Mouse (Mus musculus): Measurements from ENCODE around the gene Rcl1. TPM values are rescaled to one million over a fixed set of nuclear protein-coding genes. Genes with fewer than 3 reads are reported as not detected.
A peak's percentile ranks its signal among the peaks of the same experiment; 100 is the strongest.

Gene Rcl1
- polyA plus RNA-seq (2011; ENCODE audit: insufficient read depth, insufficient read length, low replicate concordance, missing spikeins) = 18.2 and 19.0 TPM in 2 replicates

GRCm38 (mm10) chr19:29100874-29101542, at the start of gene Rcl1:
Gene Rcl1, plus strand, starts transcription at chr19:29101375.
- Histone ChIP-seq H3K4me3 (replicated peaks; ENCODE audit: control insufficient read depth, low read depth, low read length) (peak within 1 kb of the TSS; percentile 93), H3K27ac (ENCODE audit: control insufficient read depth, insufficient read depth, low read depth, low read length, poor library complexity) (peak within 1 kb of the TSS; percentile 25; the same call in 1 of the 2 replicates), H3K4me1 (ENCODE audit: control insufficient read depth, insufficient read depth, low read length) (no peaks in the 10 kb centered on the region; the same call in 1 of the 2 replicates)
- TF ChIP-seq POLR2A (IDR thresholded peaks at IDR 0.05; ENCODE audit: borderline replicate concordance, control insufficient read depth, low read depth, low read length) = peak; percentile 77; the same call in 1 of the 2 replicates
- TF ChIP-seq CTCF (IDR thresholded peaks at IDR 0.05; ENCODE audit: control insufficient read depth, insufficient read depth, low read length) = no peak
- under 1% methylated on average over 58 of the region's 58 CpGs for WGBS

- H3K27ac ChIP-seq (ENCODE audit: control insufficient read depth, insufficient read depth, low read depth, low read length, poor library complexity) = no peak overlapping the region
- H3K4me1 ChIP-seq (ENCODE audit: control insufficient read depth, insufficient read depth, low read length) = no peaks in the 10 kb centered on the region
- H3K4me3 ChIP-seq (replicated peaks; ENCODE audit: control insufficient read depth, low read depth, low read length) = no peak overlapping the region
- 76% methylated on average over 12 of the region's 12 CpGs for WGBS
- no peak for TF ChIP-seq POLR2A (IDR thresholded peaks at IDR 0.05; ENCODE audit: borderline replicate concordance, control insufficient read depth, low read depth, low read length)
- no peak for TF ChIP-seq CTCF (IDR thresholded peaks at IDR 0.05; ENCODE audit: control insufficient read depth, insufficient read depth, low read length)
Measured at GRCm38 (mm10) chr19:29052786-29053185, 48.4 kb upstream of the Rcl1 start.

GRCm38 (mm10) chr19:29054594-29054993, 46.6 kb upstream of the Rcl1 start:
- Histone ChIP-seq H3K4me3 (replicated peaks; ENCODE audit: control insufficient read depth, low read depth, low read length) (no peak overlapping the region), H3K4me1 (ENCODE audit: control insufficient read depth, insufficient read depth, low read length) (no peaks in the 10 kb centered on the region), H3K27ac (ENCODE audit: control insufficient read depth, insufficient read depth, low read depth, low read length, poor library complexity) (no peak overlapping the region)
- TF ChIP-seq POLR2A (IDR thresholded peaks at IDR 0.05; ENCODE audit: borderline replicate concordance, control insufficient read depth, low read depth, low read length) = no peak
- no peak for TF ChIP-seq CTCF (IDR thresholded peaks at IDR 0.05; ENCODE audit: control insufficient read depth, insufficient read depth, low read length)
- WGBS = 79% methylated on average over 6 of the region's 6 CpGs

DNA sequence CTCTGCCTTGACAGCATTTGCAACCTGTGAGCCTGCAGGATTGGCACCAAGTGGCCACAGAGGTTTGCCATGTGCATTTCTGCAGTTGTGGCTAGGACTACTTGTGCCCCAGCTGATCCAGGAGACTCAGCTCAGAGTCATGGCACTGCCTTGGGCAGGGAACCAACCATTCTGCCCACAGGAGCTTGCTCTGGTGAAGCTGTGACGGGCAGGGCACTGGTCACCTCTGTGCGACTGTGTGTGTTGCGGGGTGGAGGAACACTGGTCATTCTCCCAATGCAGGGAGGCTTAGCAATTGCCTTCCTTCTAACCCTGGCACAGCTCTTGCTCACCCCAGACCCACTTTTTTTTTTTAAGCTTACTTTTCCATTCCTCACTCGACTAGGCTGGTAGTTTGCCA, 45.7 kb upstream of the Rcl1 start:
- H3K27ac ChIP-seq (ENCODE audit: control insufficient read depth, insufficient read depth, low read depth, low read length, poor library complexity) = no peak overlapping the region
- WGBS = 85% methylated on average over 4 of the region's 4 CpGs
- no peak overlapping the region for H3K4me3 ChIP-seq (replicated peaks; ENCODE audit: control insufficient read depth, low read depth, low read length)
- no peak for TF ChIP-seq POLR2A (IDR thresholded peaks at IDR 0.05; ENCODE audit: borderline replicate concordance, control insufficient read depth, low read depth, low read length)
- TF ChIP-seq CTCF (IDR thresholded peaks at IDR 0.05; ENCODE audit: control insufficient read depth, insufficient read depth, low read length) = no peak
- H3K4me1 ChIP-seq (ENCODE audit: control insufficient read depth, insufficient read depth, low read length) = no peaks in the 10 kb centered on the region

DNA sequence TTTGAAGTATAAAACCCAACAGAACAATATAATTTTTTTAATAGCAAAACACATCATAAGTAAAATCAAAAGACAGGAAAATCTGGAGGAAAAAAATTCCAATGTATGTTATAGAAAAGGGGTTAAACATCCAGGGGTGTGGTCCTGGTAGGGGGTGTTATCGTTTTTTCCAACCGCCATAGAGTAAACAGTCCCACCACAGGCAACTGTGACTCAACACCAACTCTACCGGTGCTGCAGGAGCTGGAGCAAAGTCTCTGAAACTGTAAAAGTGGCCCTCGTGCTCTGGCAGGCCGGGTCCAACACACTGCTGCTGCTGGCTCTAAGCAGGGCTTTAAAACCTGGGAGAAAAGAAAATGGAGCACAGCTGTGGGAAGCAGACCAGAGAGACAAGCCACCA, 42.4 kb upstream of the Rcl1 start:
- no peak overlapping the region for H3K27ac ChIP-seq (ENCODE audit: control insufficient read depth, insufficient read depth, low read depth, low read length, poor library complexity)
- no peaks in the 10 kb centered on the region for H3K4me1 ChIP-seq (ENCODE audit: control insufficient read depth, insufficient read depth, low read length)
- no peak for TF ChIP-seq CTCF (IDR thresholded peaks at IDR 0.05; ENCODE audit: control insufficient read depth, insufficient read depth, low read length)
- TF ChIP-seq POLR2A (IDR thresholded peaks at IDR 0.05; ENCODE audit: borderline replicate concordance, control insufficient read depth, low read depth, low read length) = no peak
- no peak overlapping the region for H3K4me3 ChIP-seq (replicated peaks; ENCODE audit: control insufficient read depth, low read depth, low read length)
- 69% methylated on average over 5 of the region's 5 CpGs for WGBS

DNA sequence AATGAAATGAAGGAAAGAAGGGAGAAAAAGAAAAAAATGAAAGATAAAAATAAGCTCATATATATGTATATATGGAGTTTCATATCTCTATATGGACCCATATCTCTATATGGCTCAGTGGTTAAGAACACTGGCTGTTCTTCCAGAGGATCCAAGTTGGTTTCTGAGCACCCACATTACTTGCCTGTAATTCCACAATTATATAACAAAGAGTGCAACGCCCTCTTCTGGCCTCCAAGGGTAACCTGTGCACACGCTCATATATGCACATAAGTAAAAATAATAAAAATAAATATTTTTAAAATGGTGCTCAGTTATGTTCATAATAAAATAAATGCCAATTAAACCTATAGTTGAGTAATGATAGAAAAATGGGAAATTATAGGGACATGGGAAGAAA, 41.5 kb upstream of the Rcl1 start:
- H3K4me3 ChIP-seq (replicated peaks; ENCODE audit: control insufficient read depth, low read depth, low read length) = no peak overlapping the region
- H3K4me1 ChIP-seq (ENCODE audit: control insufficient read depth, insufficient read depth, low read length) = no peaks in the 10 kb centered on the region; the same call in 1 of the 2 replicates
- WGBS = 76% methylated on average over 2 of the region's 2 CpGs
- H3K27ac ChIP-seq (ENCODE audit: control insufficient read depth, insufficient read depth, low read depth, low read length, poor library complexity) = no peak overlapping the region
- TF ChIP-seq CTCF (IDR thresholded peaks at IDR 0.05; ENCODE audit: control insufficient read depth, insufficient read depth, low read length) (no peak), POLR2A (IDR thresholded peaks at IDR 0.05; ENCODE audit: borderline replicate concordance, control insufficient read depth, low read depth, low read length) (no peak)

- no peaks in the 10 kb centered on the region; the same call in 1 of the 2 replicates for H3K4me1 ChIP-seq (ENCODE audit: control insufficient read depth, insufficient read depth, low read length)
- H3K27ac ChIP-seq (ENCODE audit: control insufficient read depth, insufficient read depth, low read depth, low read length, poor library complexity) = no peak overlapping the region
- H3K4me3 ChIP-seq (replicated peaks; ENCODE audit: control insufficient read depth, low read depth, low read length) = no peak overlapping the region
- TF ChIP-seq CTCF (IDR thresholded peaks at IDR 0.05; ENCODE audit: control insufficient read depth, insufficient read depth, low read length) (no peak), POLR2A (IDR thresholded peaks at IDR 0.05; ENCODE audit: borderline replicate concordance, control insufficient read depth, low read depth, low read length) (no peak)
- WGBS = 89% methylated on average over 6 of the region's 6 CpGs
Measured at GRCm38 (mm10) chr19:29060299-29060698, 40.9 kb upstream of the Rcl1 start.

GRCm38 (mm10) chr19:29063009-29063408, 38.2 kb upstream of the Rcl1 start:
- H3K27ac ChIP-seq (ENCODE audit: control insufficient read depth, insufficient read depth, low read depth, low read length, poor library complexity) = no peak overlapping the region
- no peak overlapping the region for H3K4me3 ChIP-seq (replicated peaks; ENCODE audit: control insufficient read depth, low read depth, low read length)
- TF ChIP-seq POLR2A (IDR thresholded peaks at IDR 0.05; ENCODE audit: borderline replicate concordance, control insufficient read depth, low read depth, low read length) = no peak
- no peak for TF ChIP-seq CTCF (IDR thresholded peaks at IDR 0.05; ENCODE audit: control insufficient read depth, insufficient read depth, low read length)
- 79% methylated on average over 5 of the region's 5 CpGs for WGBS
- no peaks in the 10 kb centered on the region; the same call in 1 of the 2 replicates for H3K4me1 ChIP-seq (ENCODE audit: control insufficient read depth, insufficient read depth, low read length)
